Mouse (Mus musculus) lung, postnatal 0 days (tissue): Measurements from ENCODE around the gene Rhot2. TPM values are rescaled to one million over a fixed set of nuclear protein-coding genes. Genes with fewer than 3 reads are reported as not detected.

Experiments used
- ATAC-seq: fragments of 200-750 bp; cut with Nextera tagmentation; 2 replicates; pipeline ENCODE4 v1.8.0; 2017; ENCODE audit warnings: moderate library complexity
- DNase-seq: peaks from one replicate; pipeline ENCODE4 v3.0.0-alpha.2; 2016; ENCODE audit warnings: low spot score
- H3K27ac ChIP-seq: fragments of 300-500 bp; sonication (generic); 2 replicates; pipeline ENCODE4 v1.5.1; 2014; ENCODE audit warnings: antibody characterized with exemption, mild to moderate bottlenecking, low read length, mixed read lengths
- H3K27me3 ChIP-seq: fragments of 300-500 bp; sonication (generic); replicated peaks from 2 replicates; pipeline ENCODE4 v1.6.1; 2014; ENCODE audit warnings: low read length, mixed read lengths; ENCODE audit not compliant: insufficient read depth
- H3K36me3 ChIP-seq: fragments of 300-500 bp; sonication (generic); 2 replicates; pipeline ENCODE4 v1.6.1; 2014; ENCODE audit warnings: low read length, mixed read lengths; ENCODE audit not compliant: insufficient read depth
- H3K4me1 ChIP-seq: fragments of 300-500 bp; sonication (generic); 2 replicates; pipeline ENCODE4 v1.6.1; 2014; ENCODE audit warnings: antibody characterized with exemption, low read depth, low read length, mixed read lengths; ENCODE audit not compliant: insufficient read depth
- H3K4me2 ChIP-seq: fragments of 300-500 bp; sonication (generic); replicated peaks from 2 replicates; pipeline ENCODE4 v1.6.1; 2014; ENCODE audit warnings: low read depth, mild to moderate bottlenecking, low read length, moderate library complexity, mixed read lengths
- H3K4me3 ChIP-seq: fragments of 300-500 bp; sonication (generic); 2 replicates; pipeline ENCODE4 v1.5.1; 2014; ENCODE audit warnings: low read depth, low read length
- H3K9ac ChIP-seq: fragments of 300-500 bp; sonication (generic); replicated peaks from 2 replicates; pipeline ENCODE4 v1.6.1; 2014; ENCODE audit warnings: low read depth, mild to moderate bottlenecking
- H3K9me3 ChIP-seq: fragments of 300-500 bp; sonication (generic); 2 replicates; pipeline ENCODE4 v1.6.1; 2016; ENCODE audit warnings: low read length, mixed read lengths
- CTCF ChIP-seq: IDR thresholded peaks from 2 replicates; pipeline ENCODE4 v1.5.1; 2016; ENCODE audit warnings: antibody characterized with exemption, mild to moderate bottlenecking
- EP300 ChIP-seq: IDR thresholded peaks from 2 replicates; pipeline ENCODE4 v1.6.1; 2016; ENCODE audit warnings: antibody characterized with exemption, mild to moderate bottlenecking, control low read depth
- WGBS: fragments of 180-500 bp; shearing (Covaris S2); extraction: QIAGEN DNeasy Blood & Tissue Kit; methylation state at CpG from one replicate; pipeline ENCODE4 v1.1.7; 2014; 5-methylcytosine and 5-hydroxymethylcytosine counted together
- polyA plus RNA-seq: library from polyadenylated mRNA; unstranded; fragments of >200 nt; fragmentation: Nextera tagmentation; extraction: Ambion mirVana; gene quantifications from 2 replicates; pipeline ENCODE4 v1.2.1, GENCODE M21; 2015

Gene Rhot2
- polyA plus RNA-seq, result 9.9 and 10.3 TPM in 2 replicates

GRCm38 (mm10) chr17:25844396-25844901, at the start of gene Rhot2:
Gene Rhot2 (minus strand): TSS chr17:25844851.
- Histone ChIP-seq H3K4me3 (peak within 1 kb of the TSS; percentile 77), H3K4me2 (peak within 1 kb of the TSS; percentile 89), H3K27ac (peak within 1 kb of the TSS; percentile 81), H3K9ac (peak within 1 kb of the TSS; percentile 63), H3K9me3 (no peaks in the 10 kb centered on the region), H3K27me3 (no peaks in the 10 kb centered on the region), H3K4me1 (0 out of 2 replicates have a peak, but pooled peaks cover 4% of the 10 kb centered on the region), H3K36me3 (peaks cover 13% of the 10 kb centered on the region; the same call in 1 of the 2 replicates)
- ATAC-seq (peak; percentile 99), DNase-seq (peak; percentile 98)
- WGBS, result 3% methylated on average over 18 of the region's 21 CpGs
- peak; percentile 81 for TF ChIP-seq CTCF
- TF ChIP-seq EP300, result no peak

DNA sequence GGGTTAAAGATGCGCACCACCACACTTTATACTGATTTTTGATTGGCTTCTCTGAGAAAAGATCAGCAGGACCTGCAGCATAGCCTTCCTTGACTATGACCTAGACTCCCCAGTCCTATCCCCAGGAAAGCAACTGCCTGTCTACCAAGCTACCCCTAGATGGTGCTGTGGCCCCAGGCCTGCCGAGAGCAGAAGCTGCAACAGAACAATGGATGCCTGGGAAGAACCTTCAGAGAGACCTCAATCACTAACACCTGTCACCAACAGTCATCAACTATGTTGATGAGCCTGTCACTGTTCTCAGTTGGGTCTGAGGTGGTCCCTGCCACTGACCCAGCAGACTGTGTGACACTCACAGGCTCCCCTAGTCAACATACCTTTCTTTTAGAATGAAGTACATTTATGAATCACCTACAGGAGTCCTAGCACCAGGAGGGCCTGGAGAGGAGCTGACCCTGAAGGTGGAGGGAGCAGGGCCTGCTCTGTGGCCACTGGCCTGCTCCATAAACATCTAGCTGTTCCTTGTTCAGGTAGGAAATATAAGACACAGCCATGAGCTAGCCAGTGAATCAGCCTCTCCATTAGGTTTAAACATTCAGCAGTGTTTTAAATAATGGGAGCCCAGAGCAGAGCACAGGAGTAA, 49.4 kb upstream of the Rhot2 start:
- DNase-seq (peak; percentile 86), ATAC-seq (peak; percentile 85)
- Histone ChIP-seq H3K27me3 (no peaks in the 10 kb centered on the region), H3K4me3 (no peak overlapping the region), H3K9me3 (no peaks in the 10 kb centered on the region), H3K9ac (no peak overlapping the region), H3K4me1 (no peaks in the 10 kb centered on the region), H3K27ac (no peak overlapping the region), H3K4me2 (no peak overlapping the region), H3K36me3 (no peaks in the 10 kb centered on the region)
- WGBS, result 37% methylated on average over 2 of the region's 2 CpGs
- no peak for TF ChIP-seq EP300
- peak; percentile 98 for TF ChIP-seq CTCF

DNA sequence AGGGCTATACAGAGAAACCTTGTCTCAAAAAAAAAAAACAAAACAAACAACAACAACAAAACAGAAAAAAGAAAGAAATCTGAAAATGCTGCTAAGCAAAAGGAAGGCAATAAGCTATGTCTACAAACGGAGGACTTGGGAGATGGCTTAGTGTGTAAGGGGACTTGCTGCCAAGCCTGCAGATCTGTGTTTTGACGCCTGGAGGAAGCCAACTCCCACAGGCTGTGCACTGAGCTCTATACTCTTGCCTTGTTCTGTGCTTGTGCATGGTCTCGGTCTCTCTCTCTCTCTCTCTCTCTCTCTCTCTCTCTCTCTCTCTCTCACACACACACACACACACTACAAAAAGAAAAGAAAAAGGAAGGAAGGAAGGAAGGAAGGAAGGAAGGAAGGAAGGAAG, 44.2 kb upstream of the Rhot2 start:
- no peak overlapping the region for H3K4me3 ChIP-seq
- DNase-seq (no peak), ATAC-seq (no peak)
- 92% methylated on average over 3 of the region's 3 CpGs for WGBS
- H3K27ac ChIP-seq, result no peak overlapping the region
- peaks cover 1% of the 10 kb centered on the region; the same call in 1 of the 2 replicates for H3K36me3 ChIP-seq
- H3K27me3 ChIP-seq, result no peaks in the 10 kb centered on the region
- no peaks in the 10 kb centered on the region for H3K4me1 ChIP-seq
- TF ChIP-seq EP300, result no peak
- H3K9ac ChIP-seq, result no peak overlapping the region
- H3K9me3 ChIP-seq, result no peaks in the 10 kb centered on the region
- H3K4me2 ChIP-seq, result no peak overlapping the region

DNA sequence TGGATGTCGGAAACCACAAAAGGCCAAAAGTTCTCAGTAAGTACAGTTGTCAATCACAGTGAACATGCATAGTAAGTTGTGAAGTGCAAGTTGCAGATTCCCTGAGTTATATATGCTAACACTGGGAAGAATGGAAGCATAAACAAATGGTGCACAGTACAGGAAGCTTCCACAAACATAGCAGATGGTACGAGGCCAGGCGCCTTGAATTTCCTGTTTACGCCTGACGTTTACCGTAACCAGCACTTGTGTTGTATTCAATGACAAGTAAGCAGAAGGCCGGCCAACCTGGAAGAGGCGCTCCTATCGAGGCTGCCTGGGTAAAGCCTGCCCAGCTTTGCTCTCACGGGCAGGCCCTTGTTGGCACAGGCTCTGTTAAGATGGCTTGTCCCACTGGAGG, 42.8 kb upstream of the Rhot2 start:
- Histone ChIP-seq H3K4me1 (no peaks in the 10 kb centered on the region), H3K9me3 (no peaks in the 10 kb centered on the region), H3K9ac (no peak overlapping the region), H3K27ac (no peak overlapping the region), H3K4me3 (no peak overlapping the region), H3K4me2 (no peak overlapping the region), H3K36me3 (peaks cover 9% of the 10 kb centered on the region; the same call in 1 of the 2 replicates), H3K27me3 (no peaks in the 10 kb centered on the region)
- peak; percentile 76 for TF ChIP-seq EP300
- TF ChIP-seq CTCF, result no peak
- WGBS, result 55% methylated on average over 10 of the region's 10 CpGs
- peak; percentile 56 for DNase-seq
- ATAC-seq, result peak; percentile 73

DNA sequence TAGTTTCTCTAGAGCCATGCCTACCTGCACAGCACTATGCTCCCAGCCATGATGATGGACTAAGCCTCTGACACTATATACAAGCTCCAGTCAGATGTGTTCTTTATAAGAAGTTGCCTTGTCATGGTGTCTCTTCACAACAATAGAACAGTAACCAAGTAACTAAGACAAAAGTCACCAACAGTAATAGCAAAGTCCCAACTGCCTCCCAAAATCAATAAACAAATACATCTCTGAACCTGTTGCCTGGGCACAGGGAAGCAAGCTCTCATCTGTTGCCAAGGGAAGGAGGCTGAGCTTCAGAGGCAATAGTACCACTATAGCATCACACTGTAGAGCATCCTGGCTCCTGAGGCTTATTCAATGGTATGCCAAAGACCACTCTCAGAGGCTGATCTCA, 42.2 kb upstream of the Rhot2 start:
- no peak for ATAC-seq
- Histone ChIP-seq H3K4me3 (no peak overlapping the region), H3K36me3 (peaks cover 9% of the 10 kb centered on the region; the same call in 1 of the 2 replicates), H3K27ac (no peak overlapping the region), H3K4me2 (no peak overlapping the region), H3K9me3 (no peaks in the 10 kb centered on the region), H3K27me3 (no peaks in the 10 kb centered on the region), H3K9ac (no peak overlapping the region), H3K4me1 (no peaks in the 10 kb centered on the region)
- TF ChIP-seq CTCF, result no peak
- no peak for TF ChIP-seq EP300
- no peak for DNase-seq

GRCm38 (mm10) chr17:25885636-25886035, 41.0 kb upstream of the Rhot2 start:
- no peak overlapping the region for H3K9ac ChIP-seq
- TF ChIP-seq CTCF (peak; percentile 61), EP300 (no peak)
- H3K4me3 ChIP-seq, result no peak overlapping the region
- 71% methylated on average over 4 of the region's 4 CpGs for WGBS
- ATAC-seq, result no peak
- DNase-seq, result no peak
- H3K27ac ChIP-seq, result no peak overlapping the region
- H3K4me1 ChIP-seq, result no peaks in the 10 kb centered on the region
- H3K27me3 ChIP-seq, result no peaks in the 10 kb centered on the region
- peaks cover 9% of the 10 kb centered on the region; the same call in 1 of the 2 replicates for H3K36me3 ChIP-seq
- no peaks in the 10 kb centered on the region for H3K9me3 ChIP-seq
- no peak overlapping the region for H3K4me2 ChIP-seq
